Mouse (Mus musculus): ENCODE data around the gene Tulp4. TPM values are rescaled to one million over a fixed set of nuclear protein-coding genes. Genes with fewer than 3 reads are reported as not detected.
A peak's percentile ranks its signal among the peaks of the same experiment; 100 is the strongest.

The Tulp4 gene
- polyA plus RNA-seq, 1 experiment: 56.4 TPM

- H3K4me3 ChIP-seq: no peak overlapping the region
- no peak overlapping the region for H3K4me2 ChIP-seq (ENCODE audit: low read depth)
- H3ac ChIP-seq (ENCODE audit: control insufficient read depth, insufficient read length): no peak overlapping the region
- no peaks in the 10 kb centered on the region for H3K27me3 ChIP-seq (ENCODE audit: control insufficient read depth, insufficient read depth, insufficient read length)
- no peaks in the 10 kb centered on the region for H3K79me2 ChIP-seq (ENCODE audit: control insufficient read depth, insufficient read depth)
- H3K36me3 ChIP-seq (ENCODE audit: control insufficient read depth, insufficient read depth): peaks cover 6% of the 10 kb centered on the region
- no peak for TF ChIP-seq USF1 (IDR thresholded peaks at IDR 0.05; ENCODE audit: low read depth)
- TF ChIP-seq POLR2AphosphoS2 (IDR thresholded peaks at IDR 0.05; ENCODE audit: insufficient read length, low read depth): no peak
- no peak for TF ChIP-seq POLR2A (IDR thresholded peaks at IDR 0.05; ENCODE audit: insufficient read length, low read depth)
- TF ChIP-seq SRF (IDR thresholded peaks at IDR 0.05; ENCODE audit: control insufficient read depth, insufficient read length, low read depth): no peak
- no peak for TF ChIP-seq MYOD1 (IDR thresholded peaks at IDR 0.05; ENCODE audit: control insufficient read depth in 1 of 3, insufficient read length in 2 of 3, low read depth in 2 of 3)
- TF ChIP-seq E2F4 (IDR thresholded peaks at IDR 0.05; ENCODE audit: insufficient read depth): no peak
- TF ChIP-seq TCF3 (IDR thresholded peaks at IDR 0.05; ENCODE audit: insufficient read length, low read depth): no peak
- TF ChIP-seq TCF12 (IDR thresholded peaks at IDR 0.05; ENCODE audit: insufficient read depth, poor library complexity, severe bottlenecking): no peak
- TF ChIP-seq MYOG (IDR thresholded peaks at IDR 0.05; ENCODE audit: control insufficient read depth in 1 of 3, insufficient read depth in 1 of 3, insufficient read length in 2 of 3, low read depth in 2 of 3): no peak
- TF ChIP-seq REST (IDR thresholded peaks at IDR 0.05; ENCODE audit: insufficient read depth, insufficient read length): no peak
- no peak for TF ChIP-seq MAX (IDR thresholded peaks at IDR 0.05; ENCODE audit: low read depth)
- no peak for TF ChIP-seq CEBPB (IDR thresholded peaks at IDR 0.05; ENCODE audit: insufficient read depth, poor library complexity, severe bottlenecking)
Measured at GRCm38 (mm10) chr17:6091604-6092003, 14.6 kb upstream of the Tulp4 start.

- TF ChIP-seq TCF3 (IDR thresholded peaks at IDR 0.05; ENCODE audit: insufficient read length, low read depth) (no peak), CEBPB (IDR thresholded peaks at IDR 0.05; ENCODE audit: insufficient read depth, poor library complexity, severe bottlenecking) (no peak), SRF (IDR thresholded peaks at IDR 0.05; ENCODE audit: control insufficient read depth, insufficient read length, low read depth) (no peak), USF1 (IDR thresholded peaks at IDR 0.05; ENCODE audit: low read depth) (no peak), REST (IDR thresholded peaks at IDR 0.05; ENCODE audit: insufficient read depth, insufficient read length) (no peak), MYOG (IDR thresholded peaks at IDR 0.05; ENCODE audit: control insufficient read depth in 1 of 3, insufficient read depth in 1 of 3, insufficient read length in 2 of 3, low read depth in 2 of 3) (no peak), POLR2AphosphoS2 (IDR thresholded peaks at IDR 0.05; ENCODE audit: insufficient read length, low read depth) (no peak), POLR2A (IDR thresholded peaks at IDR 0.05; ENCODE audit: insufficient read length, low read depth) (no peak), TCF12 (IDR thresholded peaks at IDR 0.05; ENCODE audit: insufficient read depth, poor library complexity, severe bottlenecking) (no peak), E2F4 (IDR thresholded peaks at IDR 0.05; ENCODE audit: insufficient read depth) (no peak), MAX (IDR thresholded peaks at IDR 0.05; ENCODE audit: low read depth) (no peak), MYOD1 (IDR thresholded peaks at IDR 0.05; ENCODE audit: control insufficient read depth in 1 of 3, insufficient read length in 2 of 3, low read depth in 2 of 3) (no peak)
- no peak overlapping the region for H3K4me2 ChIP-seq (ENCODE audit: low read depth)
- H3ac ChIP-seq (ENCODE audit: control insufficient read depth, insufficient read length): no peak overlapping the region
- H3K27me3 ChIP-seq (ENCODE audit: control insufficient read depth, insufficient read depth, insufficient read length): no peaks in the 10 kb centered on the region
- no peaks in the 10 kb centered on the region for H3K79me2 ChIP-seq (ENCODE audit: control insufficient read depth, insufficient read depth)
- no peak overlapping the region for H3K4me3 ChIP-seq
- no peaks in the 10 kb centered on the region for H3K36me3 ChIP-seq (ENCODE audit: control insufficient read depth, insufficient read depth)
Measured at GRCm38 (mm10) chr17:6095579-6095978, 10.7 kb upstream of the Tulp4 start.

- no peak overlapping the region for H3K4me2 ChIP-seq (ENCODE audit: low read depth)
- TF ChIP-seq TCF3 (IDR thresholded peaks at IDR 0.05; ENCODE audit: insufficient read length, low read depth): no peak
- TF ChIP-seq E2F4 (IDR thresholded peaks at IDR 0.05; ENCODE audit: insufficient read depth): no peak
- TF ChIP-seq MAX (IDR thresholded peaks at IDR 0.05; ENCODE audit: low read depth): no peak
- TF ChIP-seq MYOD1 (IDR thresholded peaks at IDR 0.05; ENCODE audit: control insufficient read depth in 1 of 3, insufficient read length in 2 of 3, low read depth in 2 of 3): no peak
- TF ChIP-seq POLR2AphosphoS2 (IDR thresholded peaks at IDR 0.05; ENCODE audit: insufficient read length, low read depth): no peak
- TF ChIP-seq REST (IDR thresholded peaks at IDR 0.05; ENCODE audit: insufficient read depth, insufficient read length): no peak
- no peak for TF ChIP-seq CEBPB (IDR thresholded peaks at IDR 0.05; ENCODE audit: insufficient read depth, poor library complexity, severe bottlenecking)
- no peak for TF ChIP-seq TCF12 (IDR thresholded peaks at IDR 0.05; ENCODE audit: insufficient read depth, poor library complexity, severe bottlenecking)
- TF ChIP-seq SRF (IDR thresholded peaks at IDR 0.05; ENCODE audit: control insufficient read depth, insufficient read length, low read depth): no peak
- TF ChIP-seq POLR2A (IDR thresholded peaks at IDR 0.05; ENCODE audit: insufficient read length, low read depth): no peak
- no peak for TF ChIP-seq MYOG (IDR thresholded peaks at IDR 0.05; ENCODE audit: control insufficient read depth in 1 of 3, insufficient read depth in 1 of 3, insufficient read length in 2 of 3, low read depth in 2 of 3)
- TF ChIP-seq USF1 (IDR thresholded peaks at IDR 0.05; ENCODE audit: low read depth): no peak
Measured at GRCm38 (mm10) chr17:6097884-6098283, 8.4 kb upstream of the Tulp4 start.

GRCm38 (mm10) chr17:6102287-6102686 lies 4.0 kb upstream of the Tulp4 start:
- no peak overlapping the region for H3K4me3 ChIP-seq

More at GRCm38 (mm10) chr17:6097884-6098283, 8.4 kb upstream of the Tulp4 start:
- H3ac ChIP-seq (ENCODE audit: control insufficient read depth, insufficient read length): no peak overlapping the region
- H3K4me3 ChIP-seq: no peak overlapping the region
- no peaks in the 10 kb centered on the region for H3K79me2 ChIP-seq (ENCODE audit: control insufficient read depth, insufficient read depth)
- H3K27me3 ChIP-seq (ENCODE audit: control insufficient read depth, insufficient read depth, insufficient read length): no peaks in the 10 kb centered on the region
- no peaks in the 10 kb centered on the region for H3K36me3 ChIP-seq (ENCODE audit: control insufficient read depth, insufficient read depth)

More at GRCm38 (mm10) chr17:6102287-6102686, 4.0 kb upstream of the Tulp4 start:
- Histone ChIP-seq H3ac (ENCODE audit: control insufficient read depth, insufficient read length) (no peak overlapping the region), H3K27me3 (ENCODE audit: control insufficient read depth, insufficient read depth, insufficient read length) (no peaks in the 10 kb centered on the region), H3K36me3 (ENCODE audit: control insufficient read depth, insufficient read depth) (no peaks in the 10 kb centered on the region), H3K4me2 (ENCODE audit: low read depth) (no peak overlapping the region), H3K79me2 (ENCODE audit: control insufficient read depth, insufficient read depth) (peaks cover 4% of the 10 kb centered on the region)
- TF ChIP-seq TCF12 (IDR thresholded peaks at IDR 0.05; ENCODE audit: insufficient read depth, poor library complexity, severe bottlenecking): peak; percentile 80
- TF ChIP-seq MYOG (IDR thresholded peaks at IDR 0.05; ENCODE audit: control insufficient read depth in 1 of 3, insufficient read depth in 1 of 3, insufficient read length in 2 of 3, low read depth in 2 of 3): peak; percentile 24 to 90 (median 81)
- TF ChIP-seq E2F4 (IDR thresholded peaks at IDR 0.05; ENCODE audit: insufficient read depth): no peak
- no peak for TF ChIP-seq REST (IDR thresholded peaks at IDR 0.05; ENCODE audit: insufficient read depth, insufficient read length)
- TF ChIP-seq MYOD1 (IDR thresholded peaks at IDR 0.05; ENCODE audit: control insufficient read depth in 1 of 3, insufficient read length in 2 of 3, low read depth in 2 of 3): peak; percentile 64 to 92 (median 67)
- TF ChIP-seq TCF3 (IDR thresholded peaks at IDR 0.05; ENCODE audit: insufficient read length, low read depth): peak; percentile 50
- no peak for TF ChIP-seq MAX (IDR thresholded peaks at IDR 0.05; ENCODE audit: low read depth)

Data from myocyte (in vitro differentiated cells).